Mouse (Mus musculus) neutrophil, adult 65 days (primary cell): Measurements from ENCODE around the gene Ptgfrn. TPM values are rescaled to one million over a fixed set of nuclear protein-coding genes. Genes with fewer than 3 reads are reported as not detected.

Experiments used
- total RNA-seq: library from RNA; stranded (reverse); gene quantifications from 2 replicates; pipeline ENCODE4 v1.2.4, GENCODE M21; 2023

Gene Ptgfrn
- total RNA-seq: 1.8 and 2.7 TPM in 2 replicates

GRCm38 (mm10) chr3:101110043-101110837 lies at the start of gene Ptgfrn:
TSS of gene Ptgfrn (minus strand) at chr3:101110278.

DNA sequence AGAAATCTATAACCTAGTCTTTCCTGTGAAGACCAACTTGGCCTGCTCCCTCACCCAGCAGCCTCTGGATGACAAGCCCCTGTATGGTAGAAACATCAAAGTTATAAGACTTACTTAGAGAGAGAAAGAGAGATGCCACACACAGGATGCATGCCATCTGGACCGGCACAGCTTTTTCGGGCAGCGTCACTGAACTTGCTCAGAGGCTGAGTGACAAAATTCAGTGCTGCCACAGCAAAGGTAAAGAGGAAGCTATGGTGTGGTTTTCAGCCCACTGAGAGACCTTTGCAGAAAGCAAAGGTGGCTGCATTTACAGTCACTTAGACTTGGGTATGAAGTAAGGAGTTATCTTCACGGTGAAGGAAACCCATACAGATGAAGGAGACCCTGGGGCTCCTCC lies 80.7 kb downstream of the Ptgfrn start, which contains the start of gene Cd101:
Cd101 (minus strand) TSS at position 218 of the 400 bp plus-strand sequence.

Other genes with a start within 250 kb of the Ptgfrn start
- 1.1 and 1.3 TPM in 2 replicates for gene Trim45, start 188.1 kb downstream of the Ptgfrn start, total RNA-seq
- 10.6 and 12.3 TPM in 2 replicates for gene Ttf2, start 140.6 kb downstream of the Ptgfrn start, total RNA-seq
- 66.4 and 71.0 TPM in 2 replicates for gene Cd101, start 80.7 kb downstream of the Ptgfrn start, total RNA-seq
- 1.0 and 3.0 TPM in 2 replicates for gene Cd2, start 177.7 kb upstream of the Ptgfrn start, total RNA-seq